Mouse (Mus musculus): ENCODE data around the gene Pced1a.

Gene Pced1a

DNA sequence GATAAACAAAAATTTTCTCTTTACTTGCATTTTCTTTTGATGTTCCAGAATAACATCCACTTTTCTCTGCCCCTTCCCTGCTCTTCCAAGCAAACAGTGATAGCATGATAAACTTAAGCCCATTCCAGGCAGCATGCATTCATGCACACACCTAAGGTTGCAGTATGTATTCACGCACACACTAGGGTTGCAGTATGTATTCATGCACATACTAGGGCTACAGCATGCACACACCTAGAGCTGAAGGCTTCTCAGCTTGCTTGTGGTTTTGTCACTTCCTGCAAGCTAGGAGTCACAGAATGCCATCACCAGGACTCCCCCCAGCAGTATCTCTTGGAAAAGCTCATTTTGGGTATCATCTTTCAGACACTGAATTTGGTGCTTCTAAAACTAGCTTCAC, 12.3 kb upstream of the Pced1a start:
- DNase-seq (ENCODE audit: low read depth) = no peak

DNA sequence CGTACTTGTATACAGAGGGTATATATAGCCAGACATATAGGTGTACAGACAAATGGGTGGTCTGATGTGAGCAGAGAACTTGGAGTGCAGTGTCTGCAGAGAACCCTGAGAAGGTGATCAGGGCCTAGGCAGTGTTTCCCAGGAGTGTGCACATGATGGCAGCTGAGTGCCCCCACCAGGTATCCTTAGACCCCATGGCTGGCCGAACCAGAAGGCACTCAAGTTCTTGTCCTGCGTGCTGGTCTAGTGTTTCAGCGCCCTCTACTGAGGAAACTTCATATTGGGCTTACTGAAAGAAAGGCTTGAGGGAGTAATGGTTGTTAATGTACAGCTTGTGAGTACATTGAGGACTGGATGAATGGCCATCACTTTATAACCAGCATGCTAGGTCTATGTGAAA, 8.7 kb upstream of the Pced1a start:
- no peak for DNase-seq (ENCODE audit: low read depth)

DNA sequence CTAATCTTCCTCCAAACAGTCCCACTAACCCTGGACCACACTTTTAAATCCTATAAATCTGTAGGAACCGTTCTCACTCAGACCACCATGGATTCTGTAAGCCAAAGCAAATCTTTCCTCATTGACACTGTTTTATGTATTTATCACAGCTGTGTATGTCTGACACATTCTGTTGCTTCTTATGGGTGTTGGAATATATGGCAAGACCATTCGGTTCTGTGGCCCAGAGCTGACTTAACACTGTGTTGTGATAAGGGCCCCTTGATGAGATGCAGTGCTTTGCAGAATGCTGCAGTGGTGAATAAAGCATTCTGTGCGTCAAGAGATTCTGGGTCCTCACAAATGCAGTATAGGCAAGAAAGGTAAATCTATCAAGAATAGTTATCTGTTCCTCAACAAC, 7.7 kb upstream of the Pced1a start:
- DNase-seq (ENCODE audit: low read depth) = no peak

DNA sequence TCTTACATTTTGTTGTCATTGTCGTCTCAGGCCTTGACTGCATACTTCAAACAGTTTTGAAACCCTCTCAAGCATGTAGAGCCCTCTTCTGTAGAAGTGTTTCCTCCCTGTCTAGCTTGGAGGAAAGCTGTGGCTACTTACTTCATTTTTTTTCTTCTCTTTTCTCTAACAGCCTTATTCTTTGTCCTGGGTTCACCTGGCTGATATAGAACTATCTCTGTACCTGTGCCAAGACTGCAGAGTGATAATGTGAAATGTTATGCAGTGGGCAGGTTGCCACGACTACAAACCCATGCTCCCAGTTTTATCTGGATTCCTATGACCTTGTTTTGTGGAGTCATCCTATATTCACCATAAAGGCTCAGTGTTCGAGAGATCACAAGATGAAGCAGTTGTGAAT, 6.0 kb upstream of the Pced1a start:
- no peak for DNase-seq (ENCODE audit: low read depth)

DNA sequence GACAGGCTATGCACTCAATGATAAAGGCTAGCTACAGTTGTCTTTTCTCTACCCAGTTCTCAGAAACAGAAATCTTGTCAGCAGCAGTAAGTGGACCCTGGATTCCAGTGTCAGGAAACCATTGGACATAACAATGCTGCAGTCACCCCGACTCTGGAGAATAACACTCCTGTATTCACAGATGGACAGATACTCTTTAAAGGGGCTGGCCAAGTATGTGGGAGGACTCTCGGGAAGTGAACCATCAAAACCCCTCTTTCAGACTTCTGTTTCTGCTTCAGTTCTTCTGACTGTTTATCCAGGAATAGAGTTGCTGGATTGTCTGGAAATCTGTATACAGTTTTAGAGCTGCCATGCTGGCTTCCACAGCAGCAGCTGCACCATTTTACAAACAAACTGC, 5.3 kb upstream of the Pced1a start:
- no peak for DNase-seq (ENCODE audit: low read depth)

DNA sequence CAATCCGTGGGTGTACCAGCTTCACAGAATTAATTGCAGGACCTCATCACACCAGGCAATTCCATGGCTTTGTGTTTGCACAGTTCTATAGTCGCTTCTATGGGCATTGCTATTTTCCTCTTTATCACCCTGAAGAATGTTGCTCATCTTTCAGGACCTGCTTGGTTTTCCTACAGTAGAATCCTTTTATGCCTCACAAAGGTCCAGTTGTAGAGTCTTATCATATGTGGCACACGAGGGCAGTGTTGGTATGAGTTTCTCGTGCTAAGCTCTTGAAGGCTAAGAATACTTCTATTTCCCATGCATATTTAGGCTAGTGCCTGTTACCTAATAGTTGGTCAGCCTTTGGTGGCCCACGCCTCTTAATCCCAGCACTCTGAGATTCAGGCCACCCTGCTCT, 611 bp upstream of the Pced1a start:
- DNase-seq (ENCODE audit: low read depth) = no peak

DNA sequence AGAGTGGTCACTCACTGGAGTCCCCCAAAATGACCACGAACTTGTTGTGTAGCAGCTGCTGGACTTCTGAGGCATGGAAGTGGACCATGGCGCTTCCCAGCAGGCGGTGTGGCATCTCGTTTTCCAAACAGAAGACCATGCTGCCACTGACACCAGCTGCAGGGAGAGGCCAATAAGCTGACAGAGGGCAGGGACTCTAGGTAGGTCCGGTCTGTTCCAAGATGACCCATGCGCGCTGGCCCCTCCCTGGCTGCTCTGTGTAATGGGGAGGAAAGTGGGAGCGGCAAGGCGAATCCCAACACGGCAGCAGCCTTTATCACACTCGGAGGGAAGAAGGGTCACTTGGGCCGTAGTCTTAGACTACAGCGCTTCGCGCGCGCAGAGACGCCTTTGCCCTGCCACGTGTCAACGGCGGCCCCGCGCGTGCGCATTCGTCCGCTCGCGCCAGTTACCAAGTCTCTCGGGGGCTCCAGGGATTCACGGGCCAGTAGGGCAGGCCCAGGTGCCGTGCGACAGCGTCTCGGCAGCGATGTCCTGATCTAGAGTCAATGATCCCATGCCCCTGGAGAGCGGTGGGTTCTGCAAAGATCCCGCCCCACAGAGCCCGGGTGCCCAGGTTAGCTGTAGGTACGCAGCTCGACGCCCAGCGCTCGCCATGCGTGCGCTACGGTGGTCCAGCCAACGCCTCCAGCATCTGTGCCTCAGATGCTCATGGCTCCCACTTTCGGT, 940 bp downstream of the Pced1a start:
- DNase-seq (ENCODE audit: low read depth) = no peak

DNA sequence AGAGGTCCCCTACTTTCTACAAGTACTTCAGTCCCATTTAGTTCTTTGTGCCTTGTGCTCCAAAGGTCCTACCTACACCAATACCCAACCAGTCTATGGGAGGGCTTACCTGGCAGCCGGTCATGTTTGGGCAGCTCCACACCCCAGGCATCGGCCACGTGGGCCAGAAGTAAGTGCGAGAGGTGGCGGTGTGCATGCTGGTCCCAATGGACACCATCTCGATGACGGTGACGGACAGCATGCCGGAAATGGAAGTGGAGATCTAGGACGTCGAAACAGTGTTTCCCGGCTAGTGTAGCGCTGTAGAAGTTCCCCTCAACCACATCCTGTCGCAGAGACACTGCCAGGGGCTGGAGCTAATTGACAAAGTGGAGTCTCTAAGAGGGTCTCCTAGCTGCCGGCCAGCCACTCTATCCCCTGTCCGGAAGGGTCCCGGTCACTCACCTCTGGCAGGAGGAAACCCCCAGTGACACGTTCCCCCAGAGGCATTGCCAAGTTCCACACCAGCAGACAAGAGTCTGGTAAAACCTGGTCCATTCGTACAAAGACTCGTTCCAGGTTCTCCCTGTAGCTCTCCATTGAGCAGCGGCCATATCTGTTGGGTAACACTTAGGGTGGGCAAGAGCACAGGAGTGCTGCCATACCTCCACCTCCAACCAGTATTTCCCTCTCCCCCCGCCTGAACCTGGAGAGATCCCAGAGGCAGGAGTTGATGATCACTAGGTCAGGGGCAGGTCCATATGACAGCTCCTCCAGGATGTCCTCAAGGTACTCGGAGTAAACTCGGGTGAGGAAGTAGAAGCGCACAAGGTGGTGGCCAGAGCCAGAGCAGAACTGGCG, 2.5 kb downstream of the Pced1a start:
- no peak for DNase-seq (ENCODE audit: low read depth)

DNA sequence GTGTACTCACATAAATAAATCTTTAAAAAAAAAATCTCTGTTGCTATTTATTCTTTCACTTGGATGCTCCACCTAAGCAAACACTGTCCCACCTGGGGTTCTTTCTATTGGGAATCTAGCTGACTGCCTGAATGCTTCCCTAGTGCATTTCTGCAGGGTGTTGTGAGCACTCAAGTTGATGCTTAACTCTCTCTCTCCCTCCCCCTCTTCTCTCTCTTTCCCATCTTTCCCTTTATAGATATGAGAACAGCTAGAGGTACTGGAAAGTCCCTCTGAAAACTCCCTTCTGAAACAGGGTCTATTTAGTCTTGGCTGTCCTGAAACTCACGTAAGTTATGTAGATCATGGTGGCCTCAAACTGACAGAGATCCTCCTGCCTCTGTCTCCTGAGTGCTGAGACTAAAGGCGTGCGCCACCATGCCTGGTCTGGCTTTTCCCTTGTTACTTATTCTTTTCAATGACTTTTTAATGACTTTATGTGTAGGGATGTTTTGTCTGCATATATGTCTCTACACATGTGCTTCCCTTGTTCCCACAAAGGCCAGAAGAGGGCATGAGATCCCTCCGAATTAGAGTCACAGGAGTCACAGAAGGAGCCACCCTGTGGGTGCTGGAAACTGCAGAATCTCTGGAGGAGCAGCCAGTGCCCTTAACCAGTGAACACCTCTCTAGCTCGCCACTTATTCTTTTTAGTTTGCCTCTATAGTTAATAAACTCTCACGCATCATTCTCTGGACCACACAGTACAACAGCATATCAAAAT, 10.2 kb downstream of the Pced1a start:
- no peak for DNase-seq (ENCODE audit: low read depth)

DNA sequence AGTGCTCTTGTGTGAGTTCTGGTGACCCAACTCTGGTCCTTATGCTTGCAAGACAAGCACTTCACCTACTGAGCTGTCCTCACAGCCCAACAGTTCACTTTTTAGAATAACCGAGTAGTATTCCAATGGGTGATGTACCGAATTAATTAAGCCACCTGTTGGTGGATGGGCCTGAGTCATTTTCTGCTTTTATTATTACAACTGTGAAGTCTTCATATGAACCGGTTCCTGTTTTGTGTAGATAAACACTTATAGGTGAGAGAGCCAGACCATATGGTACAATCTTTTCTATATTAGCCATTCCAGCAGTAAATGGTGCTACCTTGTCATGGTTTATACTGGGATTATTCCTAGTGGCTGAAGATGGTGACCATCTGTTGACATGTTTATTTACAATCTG, 11.7 kb downstream of the Pced1a start:
- DNase-seq (ENCODE audit: low read depth) = no peak

DNA sequence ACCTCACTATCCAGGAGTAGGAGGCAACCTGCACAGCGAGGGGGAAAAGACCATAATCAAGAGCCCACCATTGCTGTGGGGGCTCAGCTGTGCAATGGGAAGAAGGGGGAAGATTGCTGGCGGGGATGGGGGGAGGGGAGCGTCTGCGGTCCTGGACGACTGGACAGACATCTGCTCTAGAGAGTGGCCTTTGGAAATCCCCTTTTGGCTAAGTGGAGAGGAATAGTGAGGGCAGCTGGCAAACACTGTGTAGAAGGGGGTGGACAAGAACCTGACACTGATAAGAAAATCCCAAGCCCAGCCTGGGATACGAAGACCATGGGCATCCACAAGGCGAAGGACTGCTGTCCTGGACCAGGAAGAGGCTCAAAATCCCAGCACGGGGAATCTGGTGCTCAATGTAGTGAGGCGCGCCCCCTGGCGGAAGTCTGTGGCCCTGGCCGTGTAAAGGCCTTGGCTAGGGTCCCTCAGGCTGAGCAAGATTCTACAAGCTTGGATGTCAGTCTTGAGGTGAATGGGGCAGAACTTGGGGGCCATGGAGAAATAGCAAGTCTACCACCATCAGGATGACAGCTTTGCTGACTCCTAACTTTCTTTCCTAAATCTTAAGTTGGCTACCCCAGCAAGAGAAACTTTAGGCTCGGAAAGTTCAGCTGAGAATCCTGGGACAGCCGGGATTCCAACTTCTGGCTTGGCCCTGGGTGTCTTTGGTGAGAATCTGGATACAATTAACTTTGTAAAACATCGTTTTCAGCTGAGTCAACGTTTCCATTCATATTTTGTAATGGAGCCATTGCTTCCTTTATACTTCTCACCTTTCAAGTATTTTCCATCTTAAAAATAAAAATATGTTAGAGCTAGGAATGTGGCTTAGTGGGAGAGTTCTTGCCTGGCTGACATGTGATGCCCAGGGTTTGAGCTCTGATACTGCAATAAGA, 12.7 kb downstream of the Pced1a start:
- peak; percentile 69 for DNase-seq (ENCODE audit: low read depth)

DNA sequence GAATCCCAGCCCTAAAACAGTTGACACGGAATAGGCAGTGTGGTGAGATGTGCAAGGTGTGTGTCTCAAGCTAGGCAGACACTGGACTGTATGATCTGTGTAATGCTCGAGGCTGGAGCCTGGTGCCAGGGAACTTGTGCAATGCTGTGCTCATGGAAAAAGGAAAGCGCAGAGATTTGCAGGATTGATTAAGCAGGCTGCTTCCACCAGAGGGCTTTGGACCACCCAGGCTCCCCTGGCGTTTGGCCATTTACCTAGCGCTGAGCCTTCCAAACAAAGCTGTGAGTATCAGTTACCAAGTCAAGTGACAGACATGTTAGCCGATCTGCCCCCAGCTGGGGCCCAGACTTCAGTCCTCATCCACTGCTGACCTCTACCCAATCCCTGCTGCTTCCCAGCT, 16.3 kb downstream of the Pced1a start:
- peak; percentile 27 for DNase-seq (ENCODE audit: low read depth)

DNA sequence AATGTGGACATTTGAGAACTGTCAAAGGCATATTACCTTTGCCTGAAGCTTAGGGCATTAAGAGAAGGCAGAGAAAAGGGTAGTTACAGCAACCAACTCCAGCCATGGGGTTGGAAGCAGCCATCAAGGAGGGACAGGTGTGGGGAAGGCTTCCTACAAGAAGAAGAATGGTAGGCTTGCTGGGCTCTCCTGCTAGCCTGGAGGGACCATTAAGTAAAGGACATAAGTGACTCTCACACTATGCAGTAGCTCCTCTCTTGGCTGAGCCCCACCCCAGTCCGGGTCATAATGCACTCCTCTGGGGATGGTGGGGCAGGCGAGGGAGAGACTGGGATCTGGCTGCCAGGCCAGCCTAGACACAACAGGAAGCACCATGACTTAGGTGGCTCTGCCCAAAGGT, 18.3 kb downstream of the Pced1a start, which contains the start of gene Tmem239:
Gene Tmem239, plus strand, starts transcription at position 301 of the 400 bp plus-strand sequence.
- DNase-seq (ENCODE audit: low read depth) = no peak

DNA sequence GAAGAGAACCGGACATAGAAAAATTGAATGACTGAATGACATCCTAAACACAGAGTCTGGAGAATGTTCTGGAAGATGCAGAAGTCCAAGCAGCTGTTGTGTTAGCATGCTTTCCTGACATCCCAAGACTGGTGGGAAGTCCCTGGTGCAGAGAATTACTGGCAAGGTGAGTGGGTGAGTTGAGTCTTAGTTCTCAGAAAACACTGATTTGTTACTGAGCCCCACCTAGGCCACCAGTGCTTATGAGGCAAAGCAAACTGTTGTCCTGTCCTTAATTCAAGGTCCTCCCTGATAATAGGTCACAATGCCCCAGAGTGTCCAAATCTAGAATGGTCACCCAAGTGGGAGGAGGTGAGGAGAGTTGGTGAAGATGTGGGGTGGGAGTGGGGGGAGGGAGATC, 19.6 kb downstream of the Pced1a start, which contains the start of the genes Gm28372 and 1700020A23Rik:
Gene Gm28372, plus strand, starts transcription at position 301 of the 400 bp plus-strand sequence.
Gene 1700020A23Rik, plus strand, starts transcription at position 321 of the 400 bp plus-strand sequence.
- DNase-seq (ENCODE audit: low read depth) = no peak

DNA sequence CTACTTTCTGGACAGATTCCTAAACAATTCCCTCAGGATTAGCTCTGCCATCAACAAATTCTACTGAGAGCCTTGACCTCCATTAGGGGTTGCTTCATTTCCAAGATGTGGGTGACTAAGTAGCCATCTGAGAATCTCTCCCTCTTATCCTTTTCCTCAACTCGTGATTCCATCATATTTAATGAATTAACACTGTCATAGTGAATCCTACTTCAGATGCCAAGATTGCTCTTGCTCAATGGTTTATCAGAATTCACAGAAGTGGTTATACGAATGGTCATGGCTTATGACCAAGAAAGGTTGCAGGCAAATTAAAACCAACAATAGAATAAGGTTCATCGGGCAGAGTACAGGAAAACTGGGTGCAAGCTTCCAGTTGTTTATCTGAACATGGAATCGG, 22.6 kb downstream of the Pced1a start:
- DNase-seq (ENCODE audit: low read depth) = no peak

DNA sequence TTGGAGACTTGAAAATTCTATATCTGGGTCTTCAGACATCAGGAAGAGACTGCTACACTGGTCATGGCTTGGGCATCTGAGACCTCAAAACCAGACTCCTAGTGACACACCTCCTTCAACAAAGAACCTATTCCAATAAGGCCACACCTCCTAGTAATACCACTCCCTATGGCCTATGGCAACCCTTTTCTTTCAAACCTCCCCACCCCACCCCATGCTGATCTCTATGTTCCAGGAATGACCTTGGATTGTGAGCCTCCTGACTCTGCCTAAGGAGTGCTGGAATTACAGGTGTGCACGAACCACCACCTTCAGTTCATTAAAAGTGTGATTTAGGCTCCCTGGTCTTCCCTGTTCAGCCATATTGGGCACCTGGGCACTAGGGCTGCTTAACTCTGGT, 24.5 kb downstream of the Pced1a start:
- DNase-seq (ENCODE audit: low read depth) = no peak

DNA sequence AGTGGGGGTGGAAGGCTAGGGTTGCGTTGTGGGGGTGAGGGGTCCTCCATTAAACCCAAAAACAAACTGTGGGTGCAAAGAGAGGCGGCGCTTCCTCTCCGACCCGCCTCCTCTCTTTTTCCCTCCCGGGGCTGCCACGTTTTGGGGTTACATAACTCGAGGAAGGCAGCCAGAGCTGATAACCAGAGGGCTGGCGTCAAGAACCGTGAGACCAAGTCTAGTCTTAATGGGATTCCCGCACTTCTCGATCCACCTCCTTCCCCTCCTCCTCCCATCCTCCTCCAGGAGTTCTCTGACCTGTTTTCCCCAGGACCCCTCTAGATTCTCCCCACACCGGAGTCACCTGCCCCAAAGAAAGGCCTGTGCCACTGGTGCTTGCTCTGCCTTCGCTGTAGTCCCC, 26.4 kb downstream of the Pced1a start:
- no peak for DNase-seq (ENCODE audit: low read depth)

DNA sequence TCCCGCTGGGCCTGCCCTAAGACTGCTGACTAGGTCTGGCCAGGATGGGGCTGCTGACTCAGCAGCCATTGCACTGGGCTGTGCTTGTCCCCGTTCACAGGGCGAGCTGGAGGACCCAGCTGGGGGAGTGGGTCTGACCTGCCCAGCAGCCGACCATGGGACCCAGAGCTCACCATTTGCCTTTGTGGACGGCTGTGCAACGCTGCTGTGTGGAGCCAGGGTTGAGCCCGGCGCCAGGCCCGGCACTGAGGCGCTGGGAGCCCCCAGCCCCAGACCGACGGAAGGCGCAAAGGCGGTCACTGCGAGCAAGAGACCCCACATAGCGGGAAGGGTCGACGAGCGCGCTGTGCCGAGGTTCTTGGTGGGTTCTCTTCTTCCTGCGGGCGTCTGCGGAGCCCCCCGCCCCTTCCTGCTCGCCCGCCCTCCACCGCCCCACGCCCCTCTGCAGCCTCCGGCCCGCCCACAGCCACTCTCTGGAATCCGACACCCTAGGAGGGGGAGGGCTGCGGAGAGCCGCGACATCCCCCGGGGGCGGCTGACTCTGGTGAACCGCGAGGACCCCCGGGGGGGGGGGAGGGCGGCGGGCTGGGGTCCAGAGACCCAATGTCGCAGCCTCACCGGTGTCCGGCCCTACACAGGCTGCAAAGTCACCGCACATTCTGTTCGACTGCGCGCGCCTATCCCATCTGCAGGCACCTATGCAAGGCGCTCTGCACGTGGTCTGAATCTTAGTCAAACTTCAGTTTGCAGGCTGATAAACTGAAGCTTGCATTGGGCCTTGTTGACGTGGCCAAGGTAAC, 27.1 kb downstream of the Pced1a start, which contains the start of gene Cpxm1:
Gene Cpxm1, minus strand, starts transcription at position 389 of the 800 bp plus-strand sequence.
- DNase-seq (ENCODE audit: low read depth) = no peak

DNA sequence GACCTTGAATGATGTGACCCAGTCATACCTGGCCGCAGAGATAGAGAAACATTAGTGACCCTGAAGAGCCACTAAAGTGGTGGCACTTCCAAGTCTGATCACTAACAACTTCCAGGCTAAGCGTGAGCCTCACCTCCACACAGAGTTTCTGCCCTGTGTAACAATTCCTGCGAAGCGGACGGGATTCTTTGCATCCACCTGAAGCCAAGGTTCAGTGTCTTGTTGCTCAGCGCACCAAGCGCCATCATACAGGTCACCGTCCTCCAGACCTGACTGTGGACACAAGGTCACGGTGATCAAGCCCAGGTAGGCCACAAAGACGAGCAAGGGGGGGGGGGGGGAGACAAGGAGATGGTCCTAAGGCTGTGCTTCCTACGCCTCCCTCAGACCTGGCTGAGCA, 28.8 kb downstream of the Pced1a start:
- DNase-seq (ENCODE audit: low read depth) = no peak

DNA sequence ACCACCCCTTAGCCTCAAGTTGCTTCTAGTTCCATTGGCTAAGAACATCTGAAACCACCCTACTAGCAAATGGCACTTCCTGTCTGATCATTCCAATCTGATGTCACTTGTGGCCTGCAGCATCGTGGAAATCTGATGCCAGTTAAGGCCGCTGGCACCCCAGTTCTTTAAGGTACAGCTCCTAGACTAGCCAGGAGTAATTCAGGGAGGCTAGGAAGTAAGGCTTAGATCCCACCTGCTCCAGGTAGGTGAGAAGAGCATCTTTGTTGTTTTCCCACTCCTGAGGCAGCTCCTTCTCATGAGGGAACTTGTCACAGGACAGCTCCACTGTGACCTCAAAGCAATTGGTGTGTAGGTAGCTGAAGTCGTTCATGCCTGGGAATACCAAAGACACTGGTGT, 31.7 kb downstream of the Pced1a start:
- DNase-seq (ENCODE audit: low read depth) = no peak
